Mouse (Mus musculus) ES-E14 (cell line): ENCODE measurements at regions not wholly inside any gene's neighbourhood (a gene's known extent, or its start where the extent isn't known, plus 50 kb on each side); places are given as distances from the start of the nearest gene placed in this dataset.

Experiments used
- CHD2 ChIP-seq: IDR thresholded peaks from 2 replicates; pipeline ENCODE4 v1.6.1; 2014; ENCODE audit warnings: mild to moderate bottlenecking, low read depth, low read length, inconsistent platforms
- HCFC1 ChIP-seq: IDR thresholded peaks from 2 replicates; pipeline ENCODE4 v1.6.1; 2012; ENCODE audit warnings: low read length, inconsistent platforms, borderline replicate concordance; ENCODE audit not compliant: insufficient read depth
- MAFK ChIP-seq: IDR thresholded peaks from 2 replicates; pipeline ENCODE4 v1.6.1; 2014; ENCODE audit warnings: mild to moderate bottlenecking, low read depth, low read length, inconsistent platforms; ENCODE audit not compliant: insufficient read depth
- ZC3H11A ChIP-seq: IDR thresholded peaks from 2 replicates; pipeline ENCODE4 v1.6.1; 2012; ENCODE audit warnings: low read depth, mild to moderate bottlenecking, inconsistent platforms, low read length, borderline replicate concordance
- ZNF384 ChIP-seq: IDR thresholded peaks from 2 replicates; pipeline ENCODE4 v1.6.1; 2012; ENCODE audit warnings: low read depth, low read length, inconsistent platforms

GRCm38 (mm10) chr3:106967479-106967878, 68.5 kb upstream of the Kcna3 start:
- TF ChIP-seq HCFC1 (no peak), MAFK (no peak), CHD2 (no peak), ZC3H11A (no peak), ZNF384 (no peak)
